Mouse (Mus musculus) embryonic facial prominence, embryonic 13.5 days (tissue): ENCODE results near the gene Cdc42se2. TPM values are rescaled to one million over a fixed set of nuclear protein-coding genes. Genes with fewer than 3 reads are reported as not detected.
A peak's percentile ranks its signal among the peaks of the same experiment; 100 is the strongest.

Source experiments
- ATAC-seq: fragments of 200-750 bp; cut with Nextera tagmentation; 2 replicates; pipeline ENCODE4 v1.8.0; 2017; ENCODE audit warnings: low read depth; ENCODE audit not compliant: insufficient number of reproducible peaks, insufficient read depth, low FRiP score, low TSS enrichment
- H3K27ac ChIP-seq: fragments of 300-500 bp; sonication (generic); 2 replicates; pipeline ENCODE4 v1.5.1; 2015; ENCODE audit warnings: moderate library complexity, mild to moderate bottlenecking, inconsistent platforms
- H3K27me3 ChIP-seq: fragments of 300-500 bp; sonication (generic); 2 replicates; pipeline ENCODE4 v1.6.1; 2015; ENCODE audit warnings: mild to moderate bottlenecking, inconsistent platforms
- H3K36me3 ChIP-seq: fragments of 300-500 bp; sonication (generic); 2 replicates; pipeline ENCODE4 v1.6.1; 2015; ENCODE audit warnings: mild to moderate bottlenecking, inconsistent platforms
- H3K4me1 ChIP-seq: fragments of 300-500 bp; sonication (generic); 2 replicates; pipeline ENCODE4 v1.6.1; 2015; ENCODE audit warnings: inconsistent platforms
- H3K4me2 ChIP-seq: fragments of 300-500 bp; sonication (generic); 2 replicates; pipeline ENCODE4 v1.6.1; 2015; ENCODE audit warnings: moderate library complexity, mild to moderate bottlenecking, inconsistent platforms
- H3K4me3 ChIP-seq: fragments of 300-500 bp; sonication (generic); 2 replicates; pipeline ENCODE4 v1.5.1; 2015; ENCODE audit warnings: mild to moderate bottlenecking, inconsistent platforms
- H3K9ac ChIP-seq: fragments of 300-500 bp; sonication (generic); 2 replicates; pipeline ENCODE4 v1.6.1; 2015; ENCODE audit warnings: mild to moderate bottlenecking, inconsistent platforms
- H3K9me3 ChIP-seq: fragments of 300-500 bp; sonication (generic); 2 replicates; pipeline ENCODE4 v1.6.1; 2016; ENCODE audit warnings: inconsistent platforms
- WGBS: fragments of 180-500 bp; shearing (Covaris S2); methylation state at CpG from one replicate; pipeline ENCODE4 v1.1.7; 2015; ENCODE audit warnings: mixed read lengths; 5-methylcytosine and 5-hydroxymethylcytosine counted together
- polyA plus RNA-seq: library from polyadenylated mRNA; unstranded; fragments of >200 nt; fragmentation: Nextera tagmentation; extraction: Ambion mirVana; gene quantifications from 2 replicates; pipeline ENCODE4 v1.2.1, GENCODE M21; 2015

Cdc42se2 gene
- polyA plus RNA-seq = 83.0 and 86.2 TPM in 2 replicates

GRCm38 (mm10) chr11:54787488-54788474 lies at the start of gene Cdc42se2:
Gene Cdc42se2 (minus strand): TSS chr11:54787675.
- WGBS = 4% methylated on average over 56 of the region's 56 CpGs
- H3K9ac ChIP-seq = peak within 1 kb of the TSS; percentile 95
- ATAC-seq = peak; percentile 98

DNA sequence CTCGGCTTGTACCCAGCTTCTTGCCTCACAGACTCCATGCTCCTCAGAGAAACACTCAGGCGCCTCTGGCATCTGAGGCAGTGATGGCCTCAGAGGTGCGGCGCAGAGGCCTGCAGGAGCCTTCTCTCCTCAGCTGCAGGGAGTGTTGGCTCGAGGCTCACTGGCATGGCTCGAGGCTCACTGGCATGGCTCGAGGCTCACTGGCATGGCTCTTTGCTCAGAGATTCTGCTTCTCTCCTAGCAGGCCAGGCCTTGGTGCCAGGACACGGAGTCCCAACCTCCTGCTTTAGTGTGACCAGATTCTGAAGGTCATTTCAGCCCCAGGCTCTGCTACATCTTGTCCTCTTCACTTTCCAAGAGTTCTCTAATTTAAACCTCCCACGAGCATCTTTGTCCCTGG lies 48.6 kb upstream of the Cdc42se2 start:
- Histone ChIP-seq H3K4me3 (no peak overlapping the region), H3K4me2 (no peak overlapping the region), H3K9ac (no peak overlapping the region), H3K9me3 (no peaks in the 10 kb centered on the region), H3K27me3 (no peaks in the 10 kb centered on the region), H3K36me3 (0 out of 2 replicates have a peak, but pooled peaks cover 5% of the 10 kb centered on the region), H3K4me1 (no peaks in the 10 kb centered on the region), H3K27ac (no peak overlapping the region)
- 81% methylated on average over 9 of the region's 9 CpGs for WGBS
- ATAC-seq = no peak

More at GRCm38 (mm10) chr11:54787488-54788474, at the start of gene Cdc42se2:
- peaks cover 7% of the 10 kb centered on the region for H3K4me1 ChIP-seq
- no peaks in the 10 kb centered on the region for H3K36me3 ChIP-seq
- H3K4me2 ChIP-seq = peak within 1 kb of the TSS; percentile 66
- peak within 1 kb of the TSS; percentile 99 for H3K27ac ChIP-seq
- H3K9me3 ChIP-seq = no peaks in the 10 kb centered on the region
- peak within 1 kb of the TSS; percentile 89 for H3K4me3 ChIP-seq
- H3K27me3 ChIP-seq = no peaks in the 10 kb centered on the region

DNA sequence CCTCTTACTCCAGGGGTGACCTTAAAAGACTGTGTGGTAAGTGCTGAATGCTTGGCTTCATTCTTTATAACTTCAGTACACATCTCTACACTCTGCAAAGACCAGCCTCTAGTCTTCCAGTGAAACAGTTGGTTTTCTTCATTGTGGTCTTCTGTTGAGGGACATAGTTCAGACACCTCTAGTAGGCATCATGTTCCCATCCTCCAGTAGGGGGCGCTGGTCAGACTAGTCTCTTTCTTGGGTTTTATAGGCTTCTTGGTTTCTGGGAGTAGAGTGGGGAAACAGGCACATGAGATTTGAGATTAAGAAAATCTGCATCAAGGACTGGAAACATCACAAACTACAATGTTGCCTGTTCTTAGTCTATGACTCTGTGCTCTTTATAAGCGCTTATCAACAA lies 47.1 kb upstream of the Cdc42se2 start:
- Histone ChIP-seq H3K9me3 (no peaks in the 10 kb centered on the region), H3K27ac (no peak overlapping the region), H3K4me1 (no peaks in the 10 kb centered on the region), H3K4me3 (no peak overlapping the region), H3K9ac (no peak overlapping the region), H3K4me2 (no peak overlapping the region), H3K36me3 (0 out of 2 replicates have a peak, but pooled peaks cover 2% of the 10 kb centered on the region), H3K27me3 (no peaks in the 10 kb centered on the region)
- 60% methylated on average over 2 of the region's 2 CpGs for WGBS
- no peak for ATAC-seq

DNA sequence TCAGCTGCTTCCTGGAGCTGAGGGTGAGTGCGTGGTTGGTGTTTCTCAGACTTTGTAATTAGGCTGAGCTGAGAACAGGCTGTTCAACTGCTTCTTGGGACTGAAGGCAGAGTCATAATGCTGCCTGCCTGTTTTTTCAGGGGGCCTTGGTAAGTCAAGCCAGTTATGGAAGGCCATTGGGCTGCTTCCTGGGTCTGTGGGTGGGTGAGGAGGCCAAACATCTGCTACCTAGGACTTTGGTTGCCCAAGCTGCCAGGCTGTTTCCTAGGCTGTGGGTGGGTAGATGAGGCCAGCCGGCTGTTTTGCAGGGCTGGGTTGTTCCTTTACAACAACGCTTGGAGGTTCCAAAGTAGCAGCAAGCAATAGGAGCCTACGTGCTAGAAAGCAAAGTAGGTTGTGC lies 46.4 kb upstream of the Cdc42se2 start:
- Histone ChIP-seq H3K27me3 (no peaks in the 10 kb centered on the region), H3K27ac (no peak overlapping the region), H3K9ac (no peak overlapping the region), H3K9me3 (no peaks in the 10 kb centered on the region), H3K4me1 (no peaks in the 10 kb centered on the region), H3K36me3 (no peaks in the 10 kb centered on the region), H3K4me3 (no peak overlapping the region), H3K4me2 (no peak overlapping the region)
- WGBS = 86% methylated on average over 4 of the region's 4 CpGs
- ATAC-seq = no peak

DNA sequence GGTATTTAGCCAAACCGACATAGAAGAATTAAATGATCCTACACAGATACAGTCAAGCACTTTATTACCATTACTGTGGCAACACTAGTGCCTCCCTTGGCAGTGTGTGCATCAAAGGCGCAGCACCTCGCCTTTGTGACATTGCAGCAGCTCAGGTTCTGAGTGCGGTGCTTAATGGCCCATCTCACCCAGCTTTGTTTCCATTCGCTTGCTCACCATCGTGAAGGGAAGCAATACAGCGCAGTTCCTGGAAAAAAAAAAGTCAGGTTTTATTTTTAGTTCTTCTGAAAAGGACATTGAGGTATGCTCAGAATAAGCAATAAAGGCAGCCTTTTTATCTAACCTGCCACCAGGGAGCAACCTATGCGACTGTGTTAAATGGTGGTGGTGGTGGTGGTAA lies 39.3 kb upstream of the Cdc42se2 start:
- Histone ChIP-seq H3K9me3 (no peaks in the 10 kb centered on the region), H3K9ac (no peak overlapping the region), H3K27me3 (no peaks in the 10 kb centered on the region), H3K4me2 (no peak overlapping the region), H3K4me1 (no peaks in the 10 kb centered on the region), H3K27ac (no peak overlapping the region), H3K4me3 (no peak overlapping the region), H3K36me3 (no peaks in the 10 kb centered on the region)
- WGBS = 94% methylated on average over 8 of the region's 8 CpGs
- ATAC-seq = no peak

DNA sequence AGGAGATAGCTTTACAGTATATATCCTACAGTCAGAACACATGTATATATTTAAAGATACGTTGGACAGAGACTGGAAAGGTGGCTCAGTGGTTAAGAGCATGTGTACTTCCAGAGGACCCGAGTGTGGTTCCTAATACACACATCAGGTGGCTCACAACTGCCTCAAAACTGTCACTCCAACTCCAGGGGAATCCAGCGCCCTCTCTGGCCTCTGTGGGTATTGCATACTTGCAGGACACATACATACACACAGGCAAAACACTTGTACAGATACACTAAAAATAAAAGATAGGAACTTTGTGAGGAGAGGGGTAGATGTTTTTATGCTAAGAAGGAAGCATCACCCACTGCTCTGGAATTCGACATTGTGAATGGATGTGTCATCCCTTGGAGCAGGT lies 38.3 kb upstream of the Cdc42se2 start:
- ATAC-seq = no peak
- no peaks in the 10 kb centered on the region for H3K4me1 ChIP-seq
- no peak overlapping the region for H3K27ac ChIP-seq
- H3K4me2 ChIP-seq = no peak overlapping the region
- WGBS = 79% methylated on average over 4 of the region's 4 CpGs
- H3K4me3 ChIP-seq = no peak overlapping the region
- no peaks in the 10 kb centered on the region for H3K9me3 ChIP-seq
- H3K27me3 ChIP-seq = no peaks in the 10 kb centered on the region
- no peaks in the 10 kb centered on the region for H3K36me3 ChIP-seq
- H3K9ac ChIP-seq = no peak overlapping the region

DNA sequence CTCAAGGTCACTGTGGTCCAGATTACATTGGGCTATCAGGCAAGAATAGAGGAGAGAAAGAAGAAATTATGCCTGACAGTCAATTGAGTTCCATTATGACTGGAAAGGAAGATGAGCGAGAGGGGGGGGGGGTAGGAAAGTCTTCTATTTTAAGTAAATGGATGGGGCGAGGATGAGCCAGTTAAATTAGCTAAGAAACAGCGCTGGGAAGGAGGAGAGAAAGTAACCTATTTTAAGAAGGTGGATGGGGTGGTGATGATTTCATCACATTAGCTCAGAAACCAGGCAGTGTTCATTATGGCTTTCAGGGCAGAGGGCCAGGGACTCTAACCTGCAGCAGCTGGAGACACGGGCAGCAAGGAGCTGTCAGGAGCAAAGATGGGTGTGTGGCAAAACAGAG lies 36.0 kb upstream of the Cdc42se2 start:
- Histone ChIP-seq H3K9me3 (no peaks in the 10 kb centered on the region), H3K4me3 (no peak overlapping the region), H3K27ac (no peak overlapping the region), H3K36me3 (no peaks in the 10 kb centered on the region), H3K4me2 (no peak overlapping the region), H3K4me1 (no peaks in the 10 kb centered on the region), H3K27me3 (no peaks in the 10 kb centered on the region), H3K9ac (no peak overlapping the region)
- no peak for ATAC-seq
- 80% methylated on average over 4 of the region's 4 CpGs for WGBS

DNA sequence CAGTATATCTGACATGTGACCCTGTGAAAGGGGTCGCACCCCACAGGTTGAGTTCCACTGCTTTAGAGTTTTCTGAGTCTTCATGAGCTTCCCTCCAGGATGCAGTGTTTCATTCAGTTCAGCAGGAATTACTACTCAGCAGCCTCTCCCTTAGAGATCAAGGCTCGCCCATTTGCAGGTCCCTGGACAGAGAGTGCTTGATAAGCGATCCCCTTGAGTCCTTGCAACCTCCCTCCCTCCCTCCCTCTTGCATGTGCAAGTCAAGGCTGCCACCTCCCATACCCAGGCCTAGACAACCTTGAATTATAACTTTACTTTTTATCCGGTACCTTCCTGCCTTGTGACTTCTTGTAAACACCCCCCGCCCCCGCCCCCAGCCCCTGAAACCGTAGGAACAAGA lies 32.0 kb upstream of the Cdc42se2 start:
- Histone ChIP-seq H3K4me1 (no peaks in the 10 kb centered on the region), H3K9ac (no peak overlapping the region), H3K27me3 (no peaks in the 10 kb centered on the region), H3K4me2 (no peak overlapping the region), H3K27ac (no peak overlapping the region), H3K4me3 (no peak overlapping the region), H3K36me3 (no peaks in the 10 kb centered on the region), H3K9me3 (no peaks in the 10 kb centered on the region)
- WGBS = 65% methylated on average over 7 of the region's 7 CpGs
- ATAC-seq = no peak

DNA sequence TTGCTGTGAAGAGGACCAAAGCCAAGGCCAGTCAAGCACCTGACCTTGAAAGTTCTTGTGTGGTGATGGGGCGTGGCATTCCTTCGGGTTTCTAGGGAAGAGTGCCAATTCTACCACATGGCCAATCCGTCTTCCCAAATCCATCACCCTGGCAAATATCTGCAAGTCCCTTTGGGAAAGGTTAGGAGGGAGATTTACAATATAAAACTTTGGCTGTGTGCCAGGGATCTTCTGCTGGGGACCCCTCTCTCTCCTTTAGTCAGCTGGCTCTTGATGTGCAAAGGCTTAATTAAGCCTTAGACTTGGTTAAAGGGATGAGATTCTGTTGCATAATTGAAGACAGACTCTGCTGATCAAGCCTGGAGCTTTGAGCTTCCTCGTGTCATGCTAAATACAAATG lies 30.0 kb upstream of the Cdc42se2 start:
- ATAC-seq = no peak
- no peaks in the 10 kb centered on the region for H3K4me1 ChIP-seq
- H3K4me2 ChIP-seq = no peak overlapping the region
- H3K9me3 ChIP-seq = no peaks in the 10 kb centered on the region
- H3K4me3 ChIP-seq = no peak overlapping the region
- no peak overlapping the region for H3K9ac ChIP-seq
- H3K36me3 ChIP-seq = no peaks in the 10 kb centered on the region
- no peak overlapping the region for H3K27ac ChIP-seq
- H3K27me3 ChIP-seq = no peaks in the 10 kb centered on the region
- 63% methylated on average over 4 of the region's 4 CpGs for WGBS

GRCm38 (mm10) chr11:54815659-54816058 lies 28.2 kb upstream of the Cdc42se2 start:
- H3K27me3 ChIP-seq = no peaks in the 10 kb centered on the region
- H3K9me3 ChIP-seq = no peaks in the 10 kb centered on the region
- no peaks in the 10 kb centered on the region for H3K36me3 ChIP-seq
- ATAC-seq = no peak
- no peaks in the 10 kb centered on the region for H3K4me1 ChIP-seq
- H3K27ac ChIP-seq = no peak overlapping the region
- no peak overlapping the region for H3K4me2 ChIP-seq
- no peak overlapping the region for H3K9ac ChIP-seq
- H3K4me3 ChIP-seq = no peak overlapping the region

GRCm38 (mm10) chr11:54812812-54813516 lies 25.5 kb upstream of the Cdc42se2 start:
- WGBS = 60% methylated on average over 8 of the region's 8 CpGs
- no peak for ATAC-seq

DNA sequence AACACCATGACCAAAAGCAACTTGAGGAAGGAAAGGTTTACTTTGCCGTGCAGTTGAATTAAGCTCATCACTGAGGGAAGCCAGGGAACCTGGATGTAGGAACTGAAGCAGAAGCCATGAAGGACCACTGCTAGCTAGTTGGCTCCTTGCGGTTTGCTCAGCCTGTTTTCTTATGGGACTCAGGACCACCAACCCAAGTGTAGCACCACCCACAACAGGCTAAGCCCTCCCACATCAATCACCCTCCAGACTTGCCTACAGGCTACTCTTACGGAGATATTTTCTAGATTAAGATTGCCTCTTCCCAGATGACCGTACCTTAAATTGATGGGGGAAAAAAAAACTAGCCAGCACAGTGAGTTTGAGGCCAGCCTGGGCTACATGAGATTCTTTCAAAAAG lies 24.8 kb upstream of the Cdc42se2 start:
- Histone ChIP-seq H3K4me2 (no peak overlapping the region), H3K36me3 (no peaks in the 10 kb centered on the region), H3K4me1 (no peaks in the 10 kb centered on the region), H3K27me3 (no peaks in the 10 kb centered on the region), H3K9ac (no peak overlapping the region), H3K27ac (no peak overlapping the region), H3K4me3 (no peak overlapping the region), H3K9me3 (no peaks in the 10 kb centered on the region)
- ATAC-seq = no peak
- WGBS = 63% methylated on average over 4 of the region's 4 CpGs

More at GRCm38 (mm10) chr11:54812812-54813516, 25.5 kb upstream of the Cdc42se2 start:
- H3K4me3 ChIP-seq = no peak overlapping the region
- H3K27ac ChIP-seq = no peak overlapping the region
- H3K9ac ChIP-seq = no peak overlapping the region
- no peaks in the 10 kb centered on the region for H3K27me3 ChIP-seq
- H3K4me2 ChIP-seq = no peak overlapping the region
- no peaks in the 10 kb centered on the region for H3K36me3 ChIP-seq
- no peaks in the 10 kb centered on the region for H3K9me3 ChIP-seq
- H3K4me1 ChIP-seq = no peaks in the 10 kb centered on the region
